Mouse (Mus musculus) limb, embryonic 11.5 days (tissue): ENCODE data around the gene Tsga10ip. TPM values are rescaled to one million over a fixed set of nuclear protein-coding genes. Genes with fewer than 3 reads are reported as not detected.
A peak's percentile ranks its signal among the peaks of the same experiment; 100 is the strongest.

Experiments
- ATAC-seq: fragments of 200-750 bp; cut with Nextera tagmentation; 2 replicates; pipeline ENCODE4 v1.8.0; 2017; ENCODE audit warnings: low read depth; ENCODE audit not compliant: insufficient number of reproducible peaks, low FRiP score, low TSS enrichment
- DNase-seq: peaks from one replicate; pipeline ENCODE4 v3.0.0-alpha.2; 2015; ENCODE audit warnings: low spot score
- H3K27ac ChIP-seq: fragments of 300-500 bp; sonication (generic); replicated peaks from 2 replicates; pipeline ENCODE4 v1.5.1; 2014; ENCODE audit warnings: low read depth, mild to moderate bottlenecking, low read length
- H3K27me3 ChIP-seq: fragments of 300-500 bp; sonication (generic); 2 replicates; pipeline ENCODE4 v1.6.1; 2014; ENCODE audit warnings: mild to moderate bottlenecking, low read length, mixed read lengths; ENCODE audit not compliant: control insufficient read depth, insufficient read depth
- H3K36me3 ChIP-seq: fragments of 300-500 bp; sonication (generic); 2 replicates; pipeline ENCODE4 v1.6.1; 2014; ENCODE audit warnings: mild to moderate bottlenecking, low read length, moderate library complexity, mixed read lengths; ENCODE audit not compliant: control insufficient read depth, insufficient read depth
- H3K4me1 ChIP-seq: fragments of 300-500 bp; sonication (generic); 2 replicates; pipeline ENCODE4 v1.6.1; 2014; ENCODE audit warnings: low read length, mixed read lengths; ENCODE audit not compliant: control insufficient read depth, insufficient read depth
- H3K4me2 ChIP-seq: fragments of 300-500 bp; sonication (generic); 2 replicates; pipeline ENCODE4 v1.6.1; 2014; ENCODE audit warnings: low read depth, mild to moderate bottlenecking, moderate library complexity; ENCODE audit not compliant: severe bottlenecking
- H3K4me3 ChIP-seq: fragments of 300-500 bp; sonication (generic); 2 replicates; pipeline ENCODE4 v1.5.1; 2014; ENCODE audit warnings: low read depth, low read length
- H3K9ac ChIP-seq: fragments of 300-500 bp; sonication (generic); 2 replicates; pipeline ENCODE4 v1.6.1; 2014; ENCODE audit warnings: mild to moderate bottlenecking, low read length
- H3K9me3 ChIP-seq: fragments of 300-500 bp; sonication (generic); 2 replicates; pipeline ENCODE4 v1.6.1; 2016; ENCODE audit warnings: low read length; ENCODE audit not compliant: control insufficient read depth
- WGBS: fragments of 180-500 bp; shearing (Covaris S2); extraction: QIAGEN DNeasy Blood & Tissue Kit; methylation state at CpG from one replicate; pipeline ENCODE4 v1.1.7; 2014; 5-methylcytosine and 5-hydroxymethylcytosine counted together
- polyA plus RNA-seq: library from polyadenylated mRNA; unstranded; fragments of >200 nt; fragmentation: Nextera tagmentation; extraction: Ambion mirVana; gene quantifications from 2 replicates; pipeline ENCODE4 v1.2.1, GENCODE M21; 2014

Tsga10ip gene
- polyA plus RNA-seq, 1 experiment from 2014 or later = not detected

- H3K9ac ChIP-seq = peak overlapping the region; percentile 95
- H3K4me1 ChIP-seq = peaks cover 19% of the 10 kb centered on the region
- ATAC-seq = no peak
- peaks cover 17% of the 10 kb centered on the region for H3K36me3 ChIP-seq
- DNase-seq = no peak
- H3K4me3 ChIP-seq = peak overlapping the region; percentile 88
- H3K4me2 ChIP-seq = peak overlapping the region; percentile 87
- H3K9me3 ChIP-seq = no peaks in the 10 kb centered on the region
- 92% methylated on average over 18 of the region's 18 CpGs for WGBS
- H3K27ac ChIP-seq = no peak overlapping the region
- no peaks in the 10 kb centered on the region for H3K27me3 ChIP-seq
Measured at GRCm38 (mm10) chr19:5425906-5426565, 23.7 kb upstream of the Tsga10ip start.

GRCm38 (mm10) chr19:5424782-5425741 lies 22.7 kb upstream of the Tsga10ip start, which contains the start of the genes Drap1 and AI837181:
Gene Drap1, minus strand, starts transcription at chr19:5424979.
Gene AI837181, plus strand, starts transcription at chr19:5425144.
- Histone ChIP-seq H3K4me1 (peaks cover 19% of the 10 kb centered on the region), H3K4me2 (peak within 1 kb of the TSS; percentile 87), H3K27me3 (no peaks in the 10 kb centered on the region), H3K36me3 (peaks cover 23% of the 10 kb centered on the region), H3K9me3 (no peaks in the 10 kb centered on the region), H3K4me3 (peak within 1 kb of the TSS; percentile 88), H3K9ac (peak within 1 kb of the TSS; percentile 95), H3K27ac (peak within 1 kb of the TSS; percentile 83)
- under 1% methylated on average over 67 of the region's 87 CpGs for WGBS
- DNase-seq (peak; percentile 99), ATAC-seq (peak; percentile 88)

GRCm38 (mm10) chr19:5424092-5424781 lies 21.9 kb upstream of the Tsga10ip start:
- ATAC-seq (peak; percentile 64), DNase-seq (no peak)
- peak overlapping the region; percentile 87 for H3K4me2 ChIP-seq
- peak overlapping the region; percentile 83 for H3K27ac ChIP-seq
- peak overlapping the region; percentile 72 for H3K9ac ChIP-seq
- H3K4me3 ChIP-seq = peak overlapping the region; percentile 88
- H3K36me3 ChIP-seq = peaks cover 23% of the 10 kb centered on the region
- peaks cover 19% of the 10 kb centered on the region for H3K4me1 ChIP-seq
- no peaks in the 10 kb centered on the region for H3K27me3 ChIP-seq
- under 1% methylated on average over 41 of the region's 48 CpGs for WGBS
- no peaks in the 10 kb centered on the region for H3K9me3 ChIP-seq

GRCm38 (mm10) chr19:5423561-5423960 lies 21.2 kb upstream of the Tsga10ip start:
- Histone ChIP-seq H3K27me3 (no peaks in the 10 kb centered on the region), H3K4me3 (peak overlapping the region; percentile 88), H3K27ac (no peak overlapping the region), H3K4me2 (peak overlapping the region; percentile 87), H3K9me3 (no peaks in the 10 kb centered on the region), H3K36me3 (peaks cover 23% of the 10 kb centered on the region), H3K4me1 (peaks cover 19% of the 10 kb centered on the region), H3K9ac (peak overlapping the region; percentile 72)
- DNase-seq (no peak), ATAC-seq (no peak)
- WGBS = 68% methylated on average over 12 of the region's 12 CpGs

DNA sequence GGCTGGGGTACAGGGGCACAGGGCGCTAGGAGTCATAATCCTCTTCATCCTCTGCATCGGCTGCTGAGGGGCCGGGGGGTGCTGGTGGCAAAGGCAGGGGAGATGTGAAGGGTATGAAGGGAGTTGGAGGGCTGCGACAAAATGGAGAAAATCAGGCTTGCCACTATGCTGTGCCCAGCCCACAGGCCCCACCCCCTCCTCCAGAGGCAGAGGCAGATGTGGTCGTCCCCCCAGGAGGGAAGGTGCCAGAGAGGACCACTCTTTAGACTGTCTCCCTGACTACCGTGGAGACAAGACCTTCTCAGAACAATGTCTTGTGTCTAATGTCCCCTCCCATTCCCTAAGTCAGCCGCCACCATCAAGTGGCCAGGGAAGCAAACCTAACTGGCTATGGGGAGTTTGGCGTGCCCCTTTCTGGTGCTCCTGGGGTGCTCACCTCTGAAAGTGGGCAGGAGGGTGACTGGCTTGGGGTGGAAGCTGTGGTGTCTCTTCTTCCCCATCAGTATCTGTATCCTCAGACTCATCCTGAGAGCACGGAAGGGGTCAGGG lies 20.6 kb upstream of the Tsga10ip start:
- DNase-seq = no peak
- no peaks in the 10 kb centered on the region for H3K9me3 ChIP-seq
- no peak overlapping the region; the same call in 1 of the 2 replicates for H3K9ac ChIP-seq
- peak overlapping the region; percentile 87 for H3K4me2 ChIP-seq
- H3K4me3 ChIP-seq = peak overlapping the region; percentile 88; the same call in 1 of the 2 replicates
- H3K27ac ChIP-seq = no peak overlapping the region
- no peak for ATAC-seq
- H3K27me3 ChIP-seq = no peaks in the 10 kb centered on the region
- WGBS = 86% methylated on average over 9 of the region's 9 CpGs
- H3K36me3 ChIP-seq = peaks cover 23% of the 10 kb centered on the region
- peaks cover 19% of the 10 kb centered on the region for H3K4me1 ChIP-seq

DNA sequence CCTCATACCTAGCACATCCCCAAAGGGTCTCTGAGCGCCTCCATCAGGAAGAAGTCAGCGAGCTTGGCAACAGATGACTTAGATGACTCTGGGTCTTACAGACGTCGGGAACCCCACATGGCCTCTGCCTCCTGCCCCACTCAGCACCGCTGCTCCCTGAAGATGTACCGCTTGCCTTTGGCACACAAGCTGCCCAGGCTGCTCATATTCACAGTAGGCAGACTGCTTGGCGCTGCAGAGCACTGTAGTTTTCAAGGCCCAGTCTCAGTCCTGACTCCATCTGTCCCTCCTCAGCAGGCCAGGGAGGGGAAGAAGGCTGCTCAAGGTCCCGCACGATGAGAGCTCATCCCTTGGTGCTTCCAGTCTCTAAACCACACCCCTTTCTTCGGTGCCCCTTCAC lies 19.9 kb upstream of the Tsga10ip start:
- DNase-seq (no peak), ATAC-seq (no peak)
- no peak overlapping the region for H3K9ac ChIP-seq
- H3K27me3 ChIP-seq = no peaks in the 10 kb centered on the region
- H3K36me3 ChIP-seq = peaks cover 22% of the 10 kb centered on the region
- H3K4me1 ChIP-seq = peaks cover 19% of the 10 kb centered on the region
- H3K4me3 ChIP-seq = no peak overlapping the region
- no peak overlapping the region for H3K27ac ChIP-seq
- WGBS = 85% methylated on average over 10 of the region's 10 CpGs
- H3K9me3 ChIP-seq = no peaks in the 10 kb centered on the region
- H3K4me2 ChIP-seq = no peak overlapping the region

- H3K9me3 ChIP-seq = no peaks in the 10 kb centered on the region
- H3K36me3 ChIP-seq = peaks cover 19% of the 10 kb centered on the region
- H3K4me3 ChIP-seq = no peak overlapping the region
- no peak for ATAC-seq
- WGBS = 87% methylated on average over 5 of the region's 5 CpGs
- no peak overlapping the region for H3K27ac ChIP-seq
- H3K4me2 ChIP-seq = no peak overlapping the region
- peaks cover 19% of the 10 kb centered on the region for H3K4me1 ChIP-seq
- DNase-seq = no peak
- H3K27me3 ChIP-seq = no peaks in the 10 kb centered on the region
- H3K9ac ChIP-seq = no peak overlapping the region
Measured at GRCm38 (mm10) chr19:5421784-5422183, 19.5 kb upstream of the Tsga10ip start.

DNA sequence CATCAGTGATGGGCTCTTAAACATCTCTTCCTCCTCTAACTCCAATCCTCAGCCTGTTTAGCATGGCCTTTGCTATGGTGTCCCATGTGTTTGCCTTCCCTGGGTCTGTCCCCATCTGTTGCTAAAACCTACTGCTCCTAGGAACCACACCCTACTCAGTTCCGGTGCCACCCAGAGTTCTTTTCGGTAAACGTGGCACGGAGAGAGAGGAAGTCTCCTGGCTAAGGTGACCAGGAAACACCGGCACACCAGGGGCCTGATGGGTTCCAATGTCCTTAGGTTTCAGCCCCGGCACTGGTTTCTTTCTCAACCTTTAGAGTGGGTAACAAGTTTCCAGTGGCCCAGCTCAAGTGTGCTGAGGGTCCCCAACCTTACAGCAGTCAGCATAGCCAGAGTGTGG lies 18.3 kb upstream of the Tsga10ip start:
- Histone ChIP-seq H3K36me3 (peaks cover 13% of the 10 kb centered on the region), H3K4me2 (no peak overlapping the region), H3K27me3 (no peaks in the 10 kb centered on the region), H3K27ac (no peak overlapping the region), H3K9ac (no peak overlapping the region), H3K4me1 (peaks cover 9% of the 10 kb centered on the region), H3K9me3 (no peaks in the 10 kb centered on the region), H3K4me3 (no peak overlapping the region)
- DNase-seq = no peak
- WGBS = 95% methylated on average over 6 of the region's 6 CpGs
- no peak for ATAC-seq
